Mouse (Mus musculus) granulocyte monocyte progenitor cell, adult 5-6 weeks (primary cell): Measurements from ENCODE around the gene Inip. TPM values are rescaled to one million over a fixed set of nuclear protein-coding genes. Genes with fewer than 3 reads are reported as not detected.

Experiments used
- ATAC-seq: replicated peaks from 2 replicates; pipeline ENCODE4 v1.8.0; 2016; ENCODE audit warnings: mild to moderate bottlenecking, moderate TSS enrichment, inconsistent platforms; ENCODE audit not compliant: poor library complexity, severe bottlenecking
- total RNA-seq, 2 experiments: library from RNA; stranded (forward) in 1 of 2; stranded (reverse) in 1 of 2; fragments of 200-712, 200-1000 nt in 1 of 2; fragments of >200 nt in 1 of 2; fragmentation: Nextera tagmentation in 1 of 2; gene quantifications; 2 replicates each; pipeline ENCODE4 v1.2.3; 2014 to 2017

Gene Inip
- total RNA-seq (2014; fragmentation: Nextera tagmentation) = 49.9 and 71.0 TPM in 2 replicates
- total RNA-seq (2017) = 55.9 and 60.1 TPM in 2 replicates

DNA sequence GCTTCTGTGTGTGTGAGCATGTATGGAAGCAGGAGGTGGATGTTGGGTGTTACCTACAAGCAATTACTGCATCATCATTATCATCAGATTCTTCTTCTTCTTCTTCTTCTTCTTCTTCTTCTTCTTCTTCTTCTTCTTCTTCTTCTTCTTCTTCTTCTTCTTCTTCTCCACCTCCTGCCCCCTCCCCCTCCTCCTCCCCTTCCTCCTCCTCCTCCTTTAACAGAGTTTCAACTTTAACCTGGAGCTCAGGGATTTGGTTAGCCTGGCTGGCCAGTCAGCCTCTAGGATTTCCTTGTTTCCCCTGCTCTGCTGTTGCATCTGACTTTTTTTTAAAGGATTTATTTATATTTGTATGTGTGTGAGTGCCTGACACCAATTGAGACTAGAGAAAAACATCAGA is at the start of gene Inip:
Inip (minus strand) TSS at position 101 of the 400 bp plus-strand sequence.
- ATAC-seq = no peak

DNA sequence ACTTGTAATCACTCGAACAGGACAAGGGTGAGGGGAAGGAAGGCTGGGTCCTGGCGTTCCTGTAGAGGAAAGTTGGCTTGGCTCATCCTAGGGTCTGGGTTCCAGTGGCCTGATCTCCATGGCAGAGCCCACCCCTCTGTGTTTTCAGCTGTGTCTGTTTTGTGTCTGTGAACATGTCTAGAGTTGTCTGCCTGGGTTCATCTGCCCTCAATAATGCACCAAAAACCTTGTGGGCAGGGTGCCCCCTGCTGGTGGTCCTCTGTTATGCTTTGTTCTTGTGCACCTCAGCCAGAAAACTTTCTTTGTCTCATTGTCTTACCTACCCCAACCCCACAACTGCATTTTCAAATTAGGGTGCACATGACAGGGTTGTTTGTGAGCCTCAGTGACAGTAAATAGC is 48.8 kb upstream of the Inip start:
- peak; percentile 79 for ATAC-seq

DNA sequence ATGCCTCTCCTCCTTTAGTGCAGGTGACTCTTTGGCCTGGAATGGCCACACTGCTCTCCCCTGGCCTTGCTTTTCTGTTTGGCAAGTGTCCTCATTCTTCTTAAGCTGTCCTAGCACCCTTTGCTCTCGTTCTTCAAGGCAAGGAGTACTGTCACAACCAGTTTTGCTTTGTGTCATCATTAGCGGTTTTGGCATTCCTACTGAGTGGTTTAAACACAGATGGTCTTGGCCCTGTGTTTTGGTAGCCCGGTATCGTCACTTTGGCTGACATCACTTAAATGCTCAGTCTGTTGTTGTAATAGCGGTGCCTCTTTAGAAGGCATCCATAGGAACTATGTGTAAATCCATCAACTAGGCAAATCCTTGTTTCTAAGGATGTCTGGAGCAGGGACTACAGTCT is 46.1 kb upstream of the Inip start:
- no peak for ATAC-seq

DNA sequence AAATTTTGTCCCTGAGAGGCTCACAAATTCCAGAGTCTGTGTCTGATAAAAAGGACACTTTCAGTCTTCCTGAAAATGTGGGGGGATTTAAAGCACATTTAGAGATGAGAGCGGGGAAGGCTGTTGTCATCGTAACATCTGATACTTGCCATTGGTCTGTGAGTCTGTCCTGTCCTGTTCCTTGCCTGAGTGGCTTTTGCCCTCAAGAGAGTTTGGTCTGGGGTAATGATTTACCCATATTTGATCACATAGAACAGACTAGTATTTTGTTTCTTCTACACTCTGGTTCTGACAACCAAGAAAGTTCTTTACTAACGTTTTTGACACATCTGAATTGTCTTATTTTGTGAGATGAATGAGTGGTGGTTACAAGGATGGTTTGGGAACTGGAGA is 43.9 kb upstream of the Inip start:
- 0 out of 2 replicates have a peak, but pooled peaks have one; percentile 9 for ATAC-seq

DNA sequence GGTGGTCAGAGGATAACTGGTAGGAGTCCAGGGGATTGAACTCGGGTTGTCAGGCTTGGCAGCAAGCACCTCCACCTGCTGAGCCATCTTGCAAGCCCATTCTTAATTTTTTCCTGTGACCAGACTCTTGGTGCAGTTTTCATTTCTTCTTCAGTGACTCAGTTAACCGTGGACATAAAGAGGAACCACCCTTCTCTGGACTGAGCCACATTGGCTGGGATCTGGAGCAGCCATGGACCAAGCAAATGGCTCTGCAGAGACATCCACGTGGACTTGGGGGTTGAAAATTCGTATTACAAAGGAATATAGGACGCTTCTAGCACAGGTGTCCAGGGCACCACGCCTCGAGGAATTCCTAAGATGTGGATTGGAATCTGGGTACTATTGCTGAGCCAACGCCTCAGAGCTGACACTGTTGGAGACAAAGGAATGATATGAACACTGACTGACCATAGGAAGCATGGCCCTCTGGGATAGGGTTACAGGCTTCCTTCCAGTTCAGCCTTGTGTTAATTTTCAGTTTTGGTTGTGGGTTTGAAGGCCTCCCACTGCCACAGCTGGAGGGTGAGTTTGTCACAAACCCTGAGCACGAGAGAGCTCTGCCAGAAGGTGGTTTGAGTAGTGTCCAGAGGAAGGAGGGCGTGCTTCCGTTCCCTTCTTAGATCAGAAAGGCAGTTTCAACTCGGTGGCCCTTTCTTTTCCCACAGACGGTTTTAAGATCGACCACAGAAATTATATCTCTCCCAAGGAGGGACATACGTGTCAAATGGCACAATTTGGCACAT is 43.3 kb upstream of the Inip start:
- ATAC-seq = peak; percentile 75

DNA sequence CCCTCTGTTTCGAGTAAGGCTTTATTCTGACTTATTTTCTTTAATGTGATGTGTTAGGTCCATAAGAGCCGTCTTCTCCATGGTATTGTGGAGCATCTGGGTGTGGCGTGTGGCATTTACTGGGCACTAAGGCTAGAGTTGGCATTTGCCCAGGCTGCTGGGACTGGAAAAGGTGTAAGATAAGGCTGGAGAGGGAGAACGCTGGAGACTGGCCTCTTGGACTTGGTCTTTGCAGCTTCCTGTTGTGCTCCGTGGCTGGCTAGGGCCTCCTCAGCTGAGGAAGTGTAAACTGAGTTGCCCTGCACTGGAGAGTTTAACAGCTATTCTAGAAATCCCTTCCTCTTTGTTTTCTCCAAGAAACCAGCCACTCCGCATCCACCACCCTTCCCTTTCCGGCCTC is 36.3 kb upstream of the Inip start:
- peak; percentile 83 for ATAC-seq

DNA sequence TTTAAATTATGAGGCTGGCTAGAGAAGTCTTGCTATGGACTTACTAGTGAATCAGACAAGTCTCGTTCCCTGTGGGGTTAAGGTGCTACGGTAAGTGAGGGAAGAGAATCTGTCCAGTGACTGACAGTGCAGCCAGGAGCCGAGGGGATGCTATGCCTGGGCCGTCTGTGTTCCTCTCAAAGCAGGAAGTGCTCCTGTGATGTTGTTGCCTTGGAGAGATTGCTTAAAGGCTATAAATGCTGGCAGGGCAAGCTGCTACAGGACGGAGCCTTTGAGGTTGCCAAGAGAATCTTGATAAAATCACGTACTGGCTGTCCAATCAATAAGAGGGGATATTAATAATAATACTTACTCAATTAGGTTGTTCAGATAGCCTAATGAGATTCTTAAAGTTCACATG is 31.4 kb upstream of the Inip start:
- ATAC-seq = peak; percentile 71

DNA sequence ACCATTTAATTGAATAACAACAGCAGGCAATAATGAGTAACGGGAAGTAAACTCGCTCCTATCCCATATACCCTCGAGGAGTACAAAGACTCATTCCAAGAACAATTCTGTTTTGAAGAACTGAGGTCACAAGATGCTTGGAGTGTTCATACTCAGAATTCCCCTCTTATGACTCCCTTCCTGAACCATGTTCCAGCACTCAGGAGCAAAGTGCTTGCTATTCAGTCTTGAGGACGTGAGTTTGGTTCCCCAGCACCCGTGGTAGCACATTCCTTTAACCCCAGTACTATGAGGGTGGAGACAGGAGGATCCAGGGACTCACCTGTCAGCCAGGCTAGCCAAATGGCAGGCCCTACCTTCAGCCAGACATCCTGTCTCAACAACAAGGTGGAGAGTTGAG is 29.6 kb upstream of the Inip start:
- ATAC-seq = no peak

DNA sequence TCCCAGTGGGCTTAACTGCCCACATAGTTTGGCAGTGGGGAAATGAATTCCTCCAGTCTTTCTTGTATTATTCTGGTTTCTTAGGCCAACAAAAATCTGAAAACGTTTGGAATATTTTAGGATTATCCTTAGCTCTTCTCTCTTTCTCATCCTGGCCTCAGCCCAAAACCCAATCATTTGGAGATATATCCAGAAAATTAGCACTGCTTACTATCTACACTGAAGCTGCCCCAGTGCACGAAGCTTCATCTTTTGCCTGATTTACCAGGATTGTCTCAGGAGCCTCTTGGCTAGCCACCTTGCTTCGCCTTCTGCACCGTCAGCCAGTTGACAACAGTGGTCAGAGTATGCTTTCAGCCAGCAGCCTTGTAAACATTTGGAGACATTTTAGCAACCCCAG is 27.7 kb upstream of the Inip start:
- ATAC-seq = no peak

DNA sequence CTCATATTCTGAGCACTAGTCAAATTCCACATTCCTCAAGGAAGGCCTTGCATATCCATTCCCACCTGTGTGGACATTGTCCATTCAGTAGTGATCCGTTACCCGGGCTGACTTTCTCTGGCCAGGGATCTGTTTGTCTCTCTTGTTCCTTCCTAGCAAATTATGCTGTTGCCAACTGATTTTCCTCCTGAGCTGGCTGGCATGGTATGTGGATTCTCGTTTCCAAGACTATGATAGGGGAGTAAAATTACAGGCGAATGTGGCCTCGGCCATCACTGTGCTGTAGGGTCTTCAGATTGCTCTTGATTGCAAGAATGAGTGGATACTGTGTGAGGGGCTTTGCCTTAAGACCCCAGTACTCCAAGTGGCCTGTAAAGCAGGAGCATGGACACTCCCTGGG is 25.0 kb upstream of the Inip start:
- ATAC-seq = no peak

DNA sequence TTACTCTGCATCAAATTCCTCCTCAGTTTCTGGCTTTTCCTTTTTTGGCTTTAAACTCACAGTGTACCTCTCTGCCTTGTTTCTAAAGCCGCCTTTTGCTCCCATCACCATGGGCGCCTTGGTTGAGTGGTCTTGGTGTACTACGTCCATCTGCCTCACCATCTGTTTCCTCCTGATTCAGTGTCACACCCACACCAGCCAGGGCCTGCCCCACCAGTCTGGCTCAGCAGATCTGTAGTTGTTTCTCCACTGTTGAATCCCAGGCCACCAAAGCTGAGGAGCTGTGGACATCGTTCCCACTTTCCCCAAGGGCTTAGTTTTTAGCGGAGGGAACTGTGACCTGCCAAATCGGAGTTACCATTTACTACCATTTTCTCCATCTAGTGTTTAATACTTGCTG is 24.2 kb upstream of the Inip start:
- ATAC-seq = no peak

DNA sequence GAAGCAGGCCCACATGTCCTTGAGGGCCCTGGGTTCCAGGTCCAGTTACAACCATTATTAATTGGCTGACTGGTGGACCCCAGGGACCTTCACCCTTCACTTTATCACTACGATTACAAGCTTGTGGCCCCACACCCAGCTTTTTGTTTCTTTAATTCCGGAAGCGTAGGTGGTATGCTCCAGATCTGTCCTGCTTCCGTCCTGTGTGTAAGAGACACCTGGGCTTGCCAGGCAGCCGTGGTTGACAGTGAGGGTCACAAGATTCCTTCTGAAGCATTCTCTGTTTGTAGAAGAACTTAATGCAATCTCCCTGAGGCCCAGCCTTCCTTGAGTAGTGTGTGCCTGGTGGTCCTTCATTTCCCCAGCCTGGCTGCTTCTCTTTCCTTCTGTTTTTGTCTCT is 23.5 kb upstream of the Inip start:
- no peak for ATAC-seq

DNA sequence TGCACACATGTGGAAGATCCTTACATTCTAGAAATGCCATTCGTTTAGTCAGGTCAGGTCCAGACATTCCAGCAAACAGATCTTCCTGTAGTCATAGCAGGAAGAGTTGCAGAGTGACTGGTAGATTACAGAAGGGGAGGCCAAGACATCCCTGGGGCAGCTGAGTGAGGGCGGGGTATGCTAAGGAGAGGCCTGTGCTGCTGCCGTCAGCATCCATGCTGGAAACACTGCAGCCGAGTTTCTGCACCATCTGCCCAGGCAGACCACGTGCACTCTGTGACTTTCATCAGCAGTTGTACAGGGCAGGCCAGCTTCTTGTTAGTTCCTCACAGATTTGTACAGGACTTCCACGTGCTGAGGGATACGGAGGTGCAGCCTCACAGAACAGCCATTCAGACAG is 22.1 kb upstream of the Inip start:
- ATAC-seq = peak; percentile 20

DNA sequence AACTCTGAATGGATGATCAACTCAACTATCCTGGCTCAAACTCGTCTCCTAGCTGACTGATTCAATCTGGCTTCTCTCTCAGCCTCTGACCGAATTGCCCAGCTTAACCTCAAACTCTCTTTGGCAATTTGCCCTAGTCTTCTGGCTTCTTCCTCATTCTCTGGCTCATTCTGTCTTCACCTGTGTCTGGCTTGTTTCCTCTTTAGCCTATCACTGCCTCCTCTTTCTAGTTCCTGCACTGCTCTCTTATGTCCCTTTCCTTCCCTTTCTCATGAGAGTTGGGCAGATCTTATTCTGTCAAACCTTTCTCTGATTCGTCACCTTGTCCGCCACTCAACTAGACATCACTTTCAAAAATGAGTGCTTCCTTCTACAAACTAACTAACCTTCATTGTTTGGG is 20.7 kb upstream of the Inip start:
- ATAC-seq = peak; percentile 51

DNA sequence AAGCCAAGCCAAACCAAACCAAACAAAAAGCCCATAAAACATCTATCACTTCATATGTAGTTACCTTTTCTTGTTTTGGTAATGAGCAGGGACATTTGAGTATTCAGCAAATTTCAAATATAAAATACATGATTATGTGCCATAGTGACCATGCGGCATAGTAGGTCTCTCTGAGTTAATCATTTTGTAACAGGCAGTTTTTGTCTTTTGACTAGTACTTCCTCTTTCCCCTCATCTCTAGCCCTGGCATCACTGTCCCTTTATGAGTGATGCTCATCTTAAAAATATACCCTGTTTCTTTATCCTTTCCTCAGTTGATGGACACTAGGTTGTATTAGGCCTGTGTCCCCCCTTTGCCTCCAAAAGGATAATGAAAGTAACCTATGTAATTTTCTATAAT is 20.1 kb upstream of the Inip start:
- no peak for ATAC-seq

DNA sequence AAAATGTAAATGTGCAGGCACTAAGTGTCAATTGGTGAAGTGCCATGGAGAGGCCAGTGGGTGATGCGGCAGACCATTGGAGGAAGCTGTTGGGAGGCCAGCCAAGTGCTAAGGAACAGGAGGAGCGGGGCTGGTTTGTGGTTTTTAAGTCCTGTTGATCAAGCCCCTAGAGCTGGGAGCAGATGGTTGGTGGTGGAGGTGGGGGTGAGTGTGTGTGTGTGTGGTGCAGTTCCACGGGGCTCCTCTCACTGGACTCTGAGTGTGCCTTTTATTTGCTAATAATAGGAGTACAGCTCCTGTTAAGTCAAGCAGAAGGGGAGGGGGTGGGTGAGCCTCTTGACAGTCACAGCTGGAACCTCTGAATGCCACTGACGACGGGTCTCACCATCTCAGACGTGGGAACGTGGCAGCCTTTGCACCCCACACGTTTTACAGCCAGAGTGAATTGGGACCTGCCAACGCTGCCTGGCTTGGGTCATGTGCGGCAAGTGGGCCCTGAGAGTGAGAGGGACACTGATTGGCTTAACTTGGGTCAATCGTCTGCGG is 18.2 kb upstream of the Inip start:
- peak; percentile 65 for ATAC-seq

DNA sequence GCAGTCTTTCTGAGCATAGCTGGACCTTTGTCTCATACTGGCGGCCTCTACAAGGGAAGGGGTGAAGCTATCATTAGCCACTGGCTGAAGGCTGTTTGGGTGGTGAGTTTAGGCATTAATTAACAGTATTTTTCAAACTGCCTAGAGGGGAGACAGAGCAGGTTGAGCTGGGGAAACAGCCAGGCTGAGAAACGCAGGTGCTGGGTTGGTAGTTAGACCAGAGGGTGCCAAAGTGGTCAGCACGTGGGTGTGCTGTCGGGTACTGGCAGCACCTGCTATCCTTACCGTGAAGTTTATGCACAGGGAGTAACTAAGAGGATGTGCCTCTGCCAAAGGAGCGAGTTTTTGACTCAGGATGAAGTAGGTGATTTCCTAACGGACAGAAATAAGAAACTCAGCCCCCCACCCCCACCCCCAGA is 17.7 kb upstream of the Inip start:
- no peak for ATAC-seq

DNA sequence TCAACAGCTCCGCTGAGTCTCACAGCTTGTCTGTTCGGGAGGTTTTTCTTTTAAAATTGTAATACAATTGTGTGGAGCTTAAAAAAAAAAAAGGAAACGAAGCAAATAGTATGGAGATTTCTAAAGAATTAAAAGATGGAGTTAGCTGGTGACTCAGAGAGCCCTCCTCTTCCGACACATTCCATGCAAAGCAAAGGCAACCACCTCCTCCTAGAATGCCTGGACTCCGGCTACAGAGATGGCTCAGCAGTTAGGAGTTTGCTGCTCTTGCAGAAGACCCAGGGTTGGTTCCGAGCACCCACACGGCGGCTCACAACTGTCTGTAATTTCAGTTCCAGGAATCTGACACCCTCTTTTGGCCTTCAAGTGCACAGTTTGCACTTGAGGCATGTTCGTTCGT is 17.1 kb upstream of the Inip start:
- ATAC-seq = no peak

DNA sequence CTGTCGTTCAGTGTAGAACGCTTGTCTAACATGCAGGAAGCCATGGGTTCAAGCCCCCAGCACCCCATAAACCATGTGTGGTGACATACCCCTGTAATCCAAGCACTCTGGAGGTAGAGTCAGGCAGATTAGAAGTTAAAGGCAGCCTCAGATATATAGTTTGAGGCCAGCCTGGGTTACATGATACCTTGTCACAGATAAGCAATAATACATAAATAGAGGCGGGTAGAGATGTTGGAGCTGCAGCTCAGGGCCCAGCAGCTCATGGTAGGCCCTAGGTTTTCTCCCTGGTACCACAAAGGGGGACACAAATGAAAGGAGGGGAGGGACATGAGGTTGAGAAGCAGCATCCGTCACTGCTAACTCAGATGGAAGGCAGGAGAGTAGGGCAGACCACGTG is 16.4 kb upstream of the Inip start:
- no peak for ATAC-seq

DNA sequence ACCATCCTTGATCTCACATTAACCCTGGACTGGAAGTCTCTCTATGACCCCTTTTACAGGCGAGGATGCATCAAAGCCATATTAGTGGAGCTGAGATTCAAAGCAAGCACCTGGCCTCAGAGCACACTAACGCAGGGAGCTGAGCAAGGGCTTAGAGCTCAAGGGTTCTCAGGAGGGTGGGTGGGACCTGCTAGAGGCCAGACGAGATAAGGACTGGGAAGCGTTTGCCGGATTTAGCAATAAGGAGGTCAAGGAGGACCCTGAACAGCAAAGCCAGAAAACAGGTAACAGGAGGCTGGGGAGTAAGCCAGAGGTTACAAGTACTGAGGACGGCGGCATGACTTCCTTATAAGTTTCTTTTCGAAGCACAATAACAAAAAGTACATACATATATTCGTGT is 15.1 kb upstream of the Inip start:
- no peak for ATAC-seq

DNA sequence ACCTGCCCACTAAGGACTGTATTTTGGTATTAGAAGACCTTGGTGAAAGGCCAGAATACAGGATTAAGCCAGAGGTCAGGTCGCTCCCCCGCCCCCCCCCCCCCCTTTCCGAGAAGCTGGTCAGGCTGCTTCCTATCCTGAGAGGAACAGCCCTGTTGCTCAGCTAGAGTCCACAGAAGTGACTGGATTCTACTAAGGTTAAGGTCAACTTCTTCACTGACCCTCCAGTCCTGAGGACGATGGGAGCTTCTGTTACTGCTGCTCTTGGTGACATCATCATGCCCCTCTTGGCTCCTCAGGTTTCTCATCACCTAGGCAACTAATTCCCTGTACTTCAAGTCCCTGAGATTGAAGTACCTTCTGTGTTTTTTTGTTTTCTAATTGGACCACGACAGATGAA is 14.6 kb upstream of the Inip start:
- ATAC-seq = no peak

DNA sequence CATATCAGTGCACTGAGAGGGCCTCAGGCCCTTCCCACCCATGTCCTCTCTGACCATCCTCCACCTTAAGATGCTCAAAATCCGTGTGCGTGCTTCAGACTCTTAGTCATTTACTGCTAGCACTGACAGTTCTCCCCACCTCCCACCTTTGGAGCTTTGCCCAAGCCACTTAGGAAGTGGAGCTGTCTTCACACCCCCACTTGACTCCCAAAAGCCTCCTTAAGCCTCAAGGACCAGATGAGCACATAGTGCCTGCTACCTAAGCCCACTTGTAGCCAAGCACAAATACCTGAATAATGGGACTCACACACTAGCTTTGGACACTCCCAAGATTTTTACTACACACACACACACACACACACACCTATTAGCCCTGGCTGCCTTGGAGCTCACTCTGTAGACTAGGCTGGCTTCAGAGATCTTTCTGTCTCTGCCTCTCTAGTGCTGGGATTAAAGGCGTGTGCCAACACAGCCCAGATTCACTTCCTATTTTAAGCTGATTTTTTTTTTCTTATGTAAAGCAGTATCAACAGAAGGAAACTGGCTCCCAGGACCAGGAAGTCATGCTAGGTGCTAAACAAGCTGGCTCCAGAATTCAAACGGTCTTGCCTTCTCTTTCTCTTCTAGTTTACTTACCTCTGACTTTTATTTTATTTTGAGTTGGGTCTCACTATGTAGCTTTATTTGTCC is 13.9 kb upstream of the Inip start:
- peak; percentile 54 for ATAC-seq
